Mouse (Mus musculus) adrenal gland, adult 8-10 months (tissue): ENCODE measurements around the gene Selenoi. TPM values are rescaled to one million over a fixed set of nuclear protein-coding genes. Genes with fewer than 3 reads are reported as not detected.

Source experiments
- DNase-seq: peaks from one replicate; pipeline ENCODE4 v3.0.0; 2022
- total RNA-seq, 4 experiments: library from RNA; stranded (reverse); gene quantifications; 2 replicates each; pipeline ENCODE4 v1.2.4; 2022

The Selenoi gene
- total RNA-seq, 4 experiments from 2014 or later = 15.1 to 24.5 (median 20.4) TPM

DNA sequence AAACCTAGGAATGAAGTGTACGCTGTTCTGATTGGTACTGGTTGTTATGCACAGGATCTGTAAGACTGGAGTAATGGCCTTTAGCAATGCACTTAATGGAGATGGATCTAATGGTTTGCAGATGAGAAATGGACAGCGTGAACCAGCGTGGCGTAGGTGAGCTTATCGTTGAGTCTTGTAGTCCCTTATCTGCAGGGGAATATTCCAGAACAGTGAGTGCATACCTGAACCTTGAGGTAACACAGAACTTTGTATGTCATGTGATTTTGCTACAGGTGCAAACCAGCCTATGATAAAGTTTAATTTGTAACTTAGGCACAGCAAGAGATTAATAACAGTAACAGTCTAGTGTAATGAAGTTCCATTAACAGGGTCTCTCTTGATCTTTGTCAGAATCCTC is 6.2 kb downstream of the Selenoi start:
- no peak for DNase-seq

DNA sequence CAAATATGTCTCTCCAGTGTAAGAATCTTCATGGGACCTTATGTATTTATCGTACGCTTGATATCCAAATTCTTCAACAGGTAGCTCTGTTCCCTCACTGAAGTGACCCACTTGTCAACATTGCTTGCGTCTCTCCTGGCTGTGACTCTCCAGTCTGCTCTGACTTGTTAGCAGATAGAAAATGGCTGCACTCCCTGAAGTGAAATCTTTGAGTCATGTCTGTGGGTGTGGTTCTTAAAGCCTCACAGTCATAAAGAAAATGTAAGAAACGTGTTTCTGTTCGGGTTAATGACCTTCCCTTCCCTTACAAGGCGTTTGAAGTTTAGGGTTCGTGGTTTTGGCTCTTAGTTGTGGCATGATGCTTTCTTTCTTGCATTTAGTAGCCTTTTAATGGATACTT is 8.2 kb downstream of the Selenoi start:
- no peak for DNase-seq

DNA sequence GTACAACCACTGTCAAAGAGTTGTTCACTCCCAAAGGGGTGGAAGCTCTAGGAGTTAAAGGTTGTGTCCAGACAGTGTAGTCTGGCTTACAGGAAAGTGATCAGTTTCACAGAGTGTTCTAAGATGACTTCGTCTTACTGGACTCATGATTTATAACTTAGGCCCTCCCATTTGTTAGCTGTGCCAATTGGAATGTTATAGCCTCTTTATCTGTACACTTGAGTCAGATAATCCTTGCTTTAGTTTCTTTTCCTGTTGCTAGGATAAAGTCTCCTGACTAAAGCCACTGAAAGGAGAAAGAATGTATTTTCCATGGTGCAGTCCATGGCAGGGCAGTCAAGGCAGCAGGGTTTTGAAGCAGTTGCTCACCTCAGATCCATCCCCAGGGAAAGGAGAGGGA is 10.0 kb downstream of the Selenoi start:
- DNase-seq = no peak

DNA sequence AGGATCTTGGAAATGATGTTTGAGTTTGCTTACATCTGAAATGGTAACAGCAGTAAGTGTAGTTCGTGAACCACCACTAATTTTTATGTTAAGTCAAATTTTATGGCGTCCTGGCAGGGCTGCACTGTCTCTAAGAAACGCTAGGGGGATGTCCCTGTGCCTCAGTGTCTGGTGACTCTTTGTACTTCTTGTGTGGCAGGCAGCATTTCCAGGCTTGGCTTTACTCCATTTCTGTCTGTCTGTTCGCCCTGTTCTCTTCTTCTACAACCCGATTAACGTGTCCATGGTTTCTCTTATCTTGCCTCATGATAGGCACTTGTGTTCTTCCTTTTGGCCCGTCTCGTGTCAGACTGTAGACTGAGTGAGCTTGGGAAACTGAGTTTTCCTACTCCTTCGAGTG is 11.4 kb downstream of the Selenoi start:
- DNase-seq = no peak

DNA sequence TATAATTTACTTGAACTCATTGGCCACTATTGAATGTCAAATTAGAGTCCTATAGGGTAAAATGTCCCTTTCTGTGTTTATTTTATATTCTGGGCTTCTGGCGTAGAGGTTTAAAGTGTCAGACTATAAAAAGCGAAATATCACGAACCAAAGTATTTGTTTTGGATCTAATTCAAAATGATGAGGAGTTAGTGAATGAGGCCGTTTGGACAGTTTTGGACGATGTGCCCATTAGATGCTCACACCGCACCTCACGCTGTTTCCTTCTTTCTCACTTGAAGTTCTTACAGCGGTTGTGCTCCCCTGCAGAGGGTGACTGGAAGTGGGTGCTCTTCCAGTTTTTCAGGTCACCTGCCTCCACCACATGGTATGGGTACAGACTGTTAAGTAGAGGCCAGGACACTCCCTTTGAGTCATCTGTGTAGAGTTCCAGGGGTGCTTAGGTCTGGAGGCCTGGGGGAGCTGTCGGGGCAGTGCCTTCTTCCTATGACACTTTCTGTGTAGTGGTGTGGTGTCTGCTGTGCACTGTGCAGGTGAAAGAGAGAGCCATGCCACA is 13.6 kb downstream of the Selenoi start:
- no peak for DNase-seq

DNA sequence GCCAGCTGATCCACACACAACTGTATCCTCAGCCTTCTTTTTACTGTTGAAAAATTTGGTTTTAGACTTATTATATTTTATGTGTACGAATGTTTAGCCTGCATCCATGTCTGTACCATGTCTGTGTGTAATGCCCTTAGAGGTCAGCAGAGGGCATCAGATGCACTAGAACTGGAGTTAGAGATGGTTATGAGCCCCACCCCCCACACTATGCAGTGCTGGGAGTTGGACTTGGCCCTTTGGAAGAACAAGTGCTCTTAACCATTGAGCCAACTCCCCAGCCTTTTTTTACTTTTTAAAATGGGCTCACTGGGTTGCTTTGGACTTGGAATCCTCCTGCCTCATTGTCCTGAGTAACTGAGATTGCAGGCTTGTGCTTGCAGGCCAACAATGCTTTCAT is 15.3 kb downstream of the Selenoi start:
- DNase-seq = no peak

DNA sequence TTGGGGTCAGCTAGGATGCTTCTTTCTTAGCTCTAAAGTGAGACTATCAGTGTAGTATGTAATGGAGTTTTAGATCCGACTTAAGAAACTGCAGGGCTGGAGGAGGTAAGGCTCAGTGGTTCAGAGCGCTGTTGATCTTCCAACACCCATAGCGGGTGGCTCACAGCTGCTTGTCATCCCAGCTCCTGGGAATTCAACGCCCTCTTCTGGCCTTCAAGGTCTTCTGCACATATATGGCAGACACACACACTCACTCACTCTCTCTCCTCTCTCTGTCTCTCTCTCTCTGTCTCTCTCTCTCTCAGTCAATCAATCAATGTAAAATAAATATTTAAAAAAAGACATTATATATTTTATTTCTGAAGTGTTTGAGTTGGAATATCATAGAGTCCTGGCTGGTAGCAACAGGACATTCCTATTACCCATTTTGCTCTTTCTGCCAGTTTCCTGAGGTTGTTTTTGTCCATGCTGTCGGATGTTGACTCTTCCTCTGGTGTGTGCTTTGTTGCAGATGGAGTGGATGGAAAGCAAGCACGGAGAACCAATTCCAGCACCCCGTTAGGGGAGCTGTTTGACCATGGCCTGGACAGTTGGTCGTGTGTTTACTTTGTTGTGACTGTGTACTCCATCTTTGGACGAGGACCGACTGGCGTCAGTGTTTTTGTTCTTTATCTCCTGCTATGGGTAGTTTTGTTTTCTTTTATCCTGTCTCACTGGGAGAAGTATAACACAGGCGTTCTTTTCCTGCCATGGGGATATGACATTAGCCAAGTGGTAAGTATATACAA is 23.4 kb downstream of the Selenoi start:
- no peak for DNase-seq

DNA sequence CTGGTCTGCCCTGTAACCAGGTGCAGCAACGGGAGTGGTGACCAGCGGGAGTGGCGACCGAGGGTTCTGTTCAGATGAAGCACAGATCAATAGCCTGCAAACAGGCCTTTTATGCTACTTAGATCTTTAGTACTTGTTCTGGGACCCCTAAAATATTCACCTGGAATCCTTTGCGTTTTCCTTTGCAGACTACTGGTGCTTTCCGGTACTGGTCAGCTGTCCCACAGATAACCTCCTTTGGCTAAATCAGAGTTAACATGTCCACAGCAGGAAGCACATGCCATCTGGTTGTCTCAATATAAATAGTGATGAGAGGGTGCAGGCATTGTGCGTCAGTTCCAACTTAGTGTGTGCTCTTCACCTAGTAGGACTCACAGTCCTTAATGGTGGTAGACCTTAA is 26.4 kb downstream of the Selenoi start:
- DNase-seq = no peak

DNA sequence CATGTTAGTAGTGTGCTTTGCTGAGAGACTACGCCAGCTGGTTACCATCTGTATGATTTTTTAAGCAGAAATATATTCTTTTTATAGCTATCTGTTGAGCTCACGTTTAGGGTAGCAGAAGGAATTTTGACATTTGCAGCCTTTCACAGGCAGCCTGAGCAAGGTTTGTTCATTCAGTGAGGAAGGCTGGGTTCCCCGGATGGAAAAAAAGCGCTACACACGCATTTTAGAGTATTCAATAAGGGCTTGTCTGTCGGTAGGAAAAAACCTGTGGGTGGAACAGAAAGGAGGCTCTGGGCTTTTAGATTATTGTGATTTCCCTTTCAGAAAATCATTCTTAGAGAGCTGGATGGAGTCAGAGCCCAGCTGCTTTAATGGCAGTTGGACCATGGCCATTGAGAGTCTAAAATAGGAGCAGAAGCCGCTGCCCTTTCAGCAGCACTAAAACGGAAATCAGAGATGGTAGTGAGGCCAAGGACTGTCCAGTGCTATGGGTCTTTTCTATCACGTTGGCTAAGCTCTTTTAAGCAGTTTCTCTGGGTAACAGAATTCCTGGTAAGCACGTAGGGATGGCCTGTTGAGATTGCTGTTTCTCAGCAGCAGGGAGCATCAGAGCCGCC is 38.3 kb downstream of the Selenoi start:
- no peak for DNase-seq

DNA sequence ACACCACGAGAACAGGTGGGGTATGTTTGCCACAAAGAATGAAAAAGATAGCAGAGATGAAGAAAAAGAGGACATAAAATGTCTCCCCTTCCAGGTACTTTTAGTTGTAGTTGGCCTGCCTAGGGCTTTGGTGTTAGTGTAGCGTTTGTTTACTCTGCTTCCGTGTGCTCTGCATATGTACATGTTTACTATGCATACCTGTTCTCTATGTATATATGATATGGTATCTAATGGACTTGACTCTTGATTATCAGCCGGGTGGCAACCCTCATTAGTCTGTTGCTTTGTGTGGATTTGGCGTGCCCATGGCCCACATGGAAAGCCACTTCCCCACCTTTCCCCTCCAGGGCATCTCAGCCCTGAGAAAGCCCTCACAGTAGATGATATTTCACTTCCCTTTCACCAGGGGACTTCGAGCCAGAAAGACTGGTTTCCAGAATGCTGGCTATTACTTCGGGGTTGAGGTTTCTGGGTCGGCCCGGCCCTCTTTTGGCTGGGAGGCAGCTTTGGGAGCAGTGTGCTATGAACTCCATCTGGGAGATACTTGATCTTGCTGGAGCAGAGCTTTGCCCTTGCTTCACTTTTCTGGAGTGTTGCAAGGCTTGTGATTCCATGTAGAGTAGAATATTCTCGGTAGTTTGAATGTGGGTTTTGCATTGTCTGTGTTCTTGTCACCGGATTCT is 39.4 kb downstream of the Selenoi start:
- DNase-seq = peak; percentile 24

DNA sequence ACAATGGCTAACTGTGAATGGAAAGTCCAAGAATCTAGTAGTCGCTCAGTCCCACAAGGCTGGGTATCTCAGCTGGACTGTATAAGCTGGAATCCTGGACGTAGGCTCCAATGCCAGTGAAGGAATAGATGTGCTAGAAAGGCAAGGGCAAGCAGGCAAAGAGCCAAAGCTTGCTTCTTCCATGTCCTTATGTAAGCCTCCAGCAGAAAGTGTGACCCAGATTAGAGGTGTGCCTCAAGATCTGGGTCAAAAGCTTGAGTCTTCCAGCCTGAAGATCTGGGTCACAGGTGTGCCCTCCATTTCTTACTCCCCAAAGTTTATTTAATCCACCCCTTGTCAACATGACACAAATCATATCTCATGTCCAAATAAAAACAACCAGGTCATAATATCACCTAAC is 44.0 kb downstream of the Selenoi start:
- no peak for DNase-seq

DNA sequence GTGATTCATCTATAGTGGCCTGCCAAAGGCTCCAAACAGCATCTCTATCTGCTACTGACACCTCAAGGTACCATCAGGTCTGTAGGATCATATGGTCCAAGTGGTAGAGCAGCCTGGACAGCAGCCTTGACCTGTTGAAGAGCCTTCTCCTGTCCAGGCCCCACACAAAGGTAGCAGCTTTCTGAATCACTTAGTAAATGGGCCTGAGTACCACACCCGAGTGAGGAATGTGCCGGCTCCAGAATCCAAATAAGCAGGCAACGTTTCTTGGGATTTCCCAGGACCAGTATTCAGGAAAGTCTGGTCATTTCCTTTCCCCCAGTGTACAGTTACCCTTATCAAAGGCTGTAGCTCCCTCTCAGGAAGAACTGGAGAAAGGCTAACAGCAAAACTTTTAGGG is 46.6 kb downstream of the Selenoi start:
- DNase-seq = no peak

DNA sequence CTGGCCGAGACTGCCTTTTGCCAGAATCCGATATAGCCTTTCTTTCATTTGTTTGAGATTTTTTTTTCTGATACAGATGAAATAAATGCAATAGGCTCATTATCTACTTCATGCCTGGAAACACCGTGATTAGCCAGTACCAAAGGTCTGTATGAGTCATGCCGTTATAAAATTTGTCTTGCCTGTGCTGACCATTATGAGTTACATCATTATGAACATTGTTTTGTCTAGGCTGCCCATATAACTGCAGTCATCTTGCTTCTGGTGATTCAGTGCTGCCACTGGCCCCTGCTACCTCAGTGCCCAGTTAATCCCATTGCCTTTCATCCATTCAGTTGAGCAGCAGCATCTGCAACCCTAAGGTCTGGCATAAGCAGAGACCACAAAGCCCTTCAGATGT is 47.1 kb downstream of the Selenoi start:
- no peak for DNase-seq

DNA sequence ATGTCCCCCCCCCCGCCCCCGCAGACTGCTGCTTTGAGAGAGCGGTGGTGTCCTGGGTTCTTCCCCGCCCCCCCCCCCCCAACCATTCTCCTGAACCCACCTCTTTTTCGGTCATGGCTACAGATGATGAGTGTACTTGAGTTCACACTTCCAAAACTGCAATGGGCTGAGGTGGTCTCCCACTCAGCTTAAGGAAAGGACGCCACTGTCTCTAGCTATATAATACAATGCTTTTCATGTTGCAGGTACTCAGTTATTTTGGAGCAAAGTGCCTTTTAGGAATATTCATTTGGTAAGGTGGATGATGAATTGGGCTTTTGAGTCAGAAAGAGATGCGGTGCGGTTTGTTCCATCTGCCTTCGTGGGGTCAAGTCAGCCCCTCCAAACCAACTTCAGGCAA is 48.5 kb downstream of the Selenoi start:
- no peak for DNase-seq

DNA sequence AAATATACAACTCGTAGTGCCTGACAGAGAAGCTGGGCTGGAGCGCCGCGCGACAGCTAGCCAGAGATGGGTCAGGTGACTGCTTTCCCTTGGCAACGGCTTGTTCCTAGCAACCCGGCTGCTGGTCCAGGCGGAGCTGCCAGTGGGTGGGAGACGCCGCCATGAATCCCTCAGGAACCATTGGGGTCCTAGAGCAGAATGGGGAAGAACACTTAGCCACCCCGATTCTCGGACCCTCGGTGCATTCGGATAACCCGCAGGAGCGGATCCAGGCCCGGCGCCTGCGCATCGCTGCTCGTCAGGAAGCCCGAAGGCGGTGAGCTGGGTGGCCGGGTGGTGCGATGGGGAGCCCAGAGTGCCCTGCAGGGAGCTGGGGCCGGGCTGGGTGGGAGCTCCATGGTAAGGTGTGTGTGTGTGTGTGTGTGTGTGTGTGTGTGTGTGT is 48.9 kb downstream of the Selenoi start, which contains the start of gene Drc1:
Gene Drc1, plus strand, starts transcription at position 98 of the 442 bp plus-strand sequence.
- DNase-seq = no peak

DNA sequence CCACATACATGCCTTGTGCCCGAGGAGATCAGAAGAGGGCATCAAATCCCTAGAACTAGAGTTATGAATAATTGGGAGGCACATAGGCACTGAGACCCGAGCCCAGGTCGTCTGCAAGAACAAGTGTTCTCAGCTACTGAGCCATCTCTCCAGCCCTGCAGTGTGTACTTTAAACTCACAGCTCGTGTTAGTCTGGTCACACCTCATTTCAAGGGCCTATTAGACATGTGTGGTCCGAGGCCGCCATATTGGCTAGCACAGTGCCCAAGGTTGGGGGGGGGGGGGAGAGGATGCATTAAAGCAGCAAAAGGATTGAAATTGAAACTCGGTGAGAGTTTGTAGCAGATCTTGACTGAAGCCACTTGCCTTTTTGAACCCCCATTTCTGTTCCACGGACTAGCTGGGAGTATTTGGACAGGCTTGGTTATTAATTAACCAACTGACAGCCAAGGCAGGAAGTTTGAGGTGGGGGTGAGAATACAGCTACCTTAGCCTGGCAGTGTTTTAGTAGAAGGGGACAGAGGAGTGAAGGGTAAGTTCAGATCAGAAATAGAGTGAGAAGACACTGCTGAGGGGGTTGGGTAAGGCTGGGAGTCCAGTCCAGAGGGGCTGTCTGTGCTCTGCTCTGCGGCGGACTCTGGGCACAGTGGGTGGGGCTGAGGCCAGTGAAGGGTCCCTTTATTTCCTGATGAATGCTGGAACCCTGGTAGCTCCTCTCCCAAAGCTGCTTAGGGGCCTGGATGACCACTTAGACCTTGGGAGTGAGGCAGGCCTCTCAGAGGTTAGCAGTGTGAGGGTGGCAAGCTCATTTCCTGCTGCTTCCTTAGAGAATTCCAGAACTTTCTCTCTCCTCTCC is 53.8 kb downstream of the Selenoi start:
- no peak for DNase-seq

DNA sequence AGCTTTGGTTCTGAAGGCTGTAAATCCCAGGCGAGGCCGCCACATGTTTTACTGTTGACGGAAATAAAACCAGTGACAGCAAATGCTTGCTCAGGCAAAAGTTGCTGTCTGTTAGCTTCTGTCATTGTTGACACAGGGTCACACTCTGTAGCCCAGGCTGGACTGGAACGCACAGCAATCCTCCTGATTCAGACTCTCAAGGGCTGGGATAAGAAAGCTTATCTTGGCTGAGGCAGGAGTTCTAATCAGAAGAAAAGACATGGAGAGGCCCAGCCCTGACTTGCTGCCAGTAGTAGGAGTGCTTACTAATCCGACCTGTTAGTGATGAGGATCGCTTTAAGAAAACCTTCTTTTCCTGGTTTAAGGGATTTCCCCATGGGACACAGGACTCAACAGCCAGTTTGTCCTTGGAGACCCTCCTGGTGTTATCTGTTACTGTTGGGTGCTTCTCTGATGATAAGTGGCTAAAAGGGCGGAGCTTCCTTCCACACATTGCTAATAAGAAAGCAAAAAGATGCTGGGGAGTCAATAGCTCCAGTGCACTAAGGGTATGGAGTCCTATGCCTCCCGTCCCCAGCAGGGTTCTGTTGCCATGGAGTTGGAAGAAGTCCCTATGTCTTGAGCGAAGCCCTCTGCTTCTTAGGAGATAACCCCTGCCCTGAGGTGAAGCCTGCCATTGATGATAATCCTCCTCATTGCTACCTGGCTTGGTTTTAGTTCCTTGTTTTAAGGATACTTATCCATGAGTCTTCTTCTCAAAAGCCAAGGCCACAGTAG is 54.9 kb downstream of the Selenoi start:
- no peak for DNase-seq
